Mouse (Mus musculus) forebrain, embryonic 11.5 days (tissue): ENCODE measurements around the gene Coro2a. TPM values are rescaled to one million over a fixed set of nuclear protein-coding genes. Genes with fewer than 3 reads are reported as not detected.
"Not testable (repeated sequence)": the region's sequence is repeated elsewhere in the genome, so short reads cannot be mapped to it uniquely, and the experiment has no call there.

Experiments
- ATAC-seq: fragments of 200-750 bp; cut with Nextera tagmentation; replicated peaks from 2 replicates; pipeline ENCODE4 v1.8.0; 2017; ENCODE audit warnings: moderate TSS enrichment; ENCODE audit not compliant: low FRiP score
- DNase-seq: peaks from one replicate; pipeline ENCODE4 v3.0.0-alpha.2; 2017; ENCODE audit warnings: low spot score
- H3K27ac ChIP-seq: fragments of 300-500 bp; sonication (generic); 2 replicates; pipeline ENCODE4 v1.5.1; 2014; ENCODE audit warnings: low read depth, low read length
- H3K27me3 ChIP-seq: fragments of 300-500 bp; sonication (generic); 2 replicates; pipeline ENCODE4 v1.6.1; 2014; ENCODE audit warnings: mild to moderate bottlenecking, low read length, mixed read lengths; ENCODE audit not compliant: control insufficient read depth, insufficient read depth
- H3K36me3 ChIP-seq: fragments of 300-500 bp; sonication (generic); 2 replicates; pipeline ENCODE4 v1.6.1; 2014; ENCODE audit warnings: mild to moderate bottlenecking, low read length, moderate library complexity, mixed read lengths; ENCODE audit not compliant: control insufficient read depth, insufficient read depth
- H3K4me1 ChIP-seq: fragments of 300-500 bp; sonication (generic); replicated peaks from 2 replicates; pipeline ENCODE4 v1.6.1; 2014; ENCODE audit warnings: low read length, mixed read lengths; ENCODE audit not compliant: control insufficient read depth, insufficient read depth
- H3K4me2 ChIP-seq: fragments of 300-500 bp; sonication (generic); 2 replicates; pipeline ENCODE4 v1.6.1; 2014; ENCODE audit warnings: low read depth, mild to moderate bottlenecking, low read length, moderate library complexity, mixed read lengths; ENCODE audit not compliant: severe bottlenecking
- H3K4me3 ChIP-seq: fragments of 300-500 bp; sonication (generic); 2 replicates; pipeline ENCODE4 v1.5.1; 2014; ENCODE audit warnings: low read depth, low read length
- H3K9ac ChIP-seq: fragments of 300-500 bp; sonication (generic); 2 replicates; pipeline ENCODE4 v1.6.1; 2014; ENCODE audit warnings: low read length
- H3K9me3 ChIP-seq: fragments of 300-500 bp; sonication (generic); 2 replicates; pipeline ENCODE4 v1.6.1; 2016; ENCODE audit warnings: low read length, mixed read lengths; ENCODE audit not compliant: control insufficient read depth
- WGBS: fragments of 180-500 bp; shearing (Covaris S2); extraction: QIAGEN DNeasy Blood & Tissue Kit; methylation state at CpG from one replicate; pipeline ENCODE4 v1.1.7; 2014; 5-methylcytosine and 5-hydroxymethylcytosine counted together
- polyA plus RNA-seq: library from polyadenylated mRNA; unstranded; fragments of >200 nt; fragmentation: Nextera tagmentation; extraction: Ambion mirVana; gene quantifications from 2 replicates; pipeline ENCODE4 v1.2.1, GENCODE M21; 2014

Gene Coro2a
- 2.5 and 2.8 TPM in 2 replicates for polyA plus RNA-seq

DNA sequence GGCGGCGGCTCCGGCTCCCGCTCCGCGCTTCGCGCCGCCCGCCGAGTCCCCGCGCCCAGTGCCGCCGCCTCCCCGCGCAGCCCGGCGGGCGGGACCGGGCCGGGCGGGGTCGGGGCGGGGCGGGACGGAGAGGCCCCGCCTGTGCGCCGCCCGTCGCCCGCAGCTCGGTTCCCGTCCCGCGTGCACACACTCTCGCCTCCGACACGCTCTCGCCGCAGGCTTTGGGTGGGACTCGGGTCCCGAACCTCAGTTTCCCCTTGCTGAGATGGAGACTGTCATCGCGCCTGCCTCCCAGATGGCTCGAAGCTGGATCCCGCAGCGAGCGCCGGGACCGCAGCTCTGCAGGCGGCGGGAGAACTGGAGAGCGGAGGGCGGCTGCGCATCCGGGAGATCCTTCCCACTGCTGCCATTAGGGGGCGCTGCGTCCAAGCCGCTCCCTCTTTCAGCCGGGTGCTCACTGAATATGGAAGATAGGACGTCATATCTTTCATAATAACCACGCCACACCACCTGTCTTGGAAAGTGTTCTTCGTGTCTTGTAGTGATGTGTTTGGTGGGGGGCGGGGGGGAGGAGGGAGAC, at the start of gene Coro2a:
Coro2a (minus strand) TSS at position 359 of the 580 bp plus-strand sequence.
- Histone ChIP-seq H3K4me2 (peak within 1 kb of the TSS; percentile 97), H3K27ac (no peak within 1 kb of the TSS), H3K36me3 (no peaks in the 10 kb centered on the region), H3K4me3 (peak within 1 kb of the TSS; percentile 56), H3K4me1 (no peaks in the 10 kb centered on the region; the same call in 1 of the 2 replicates), H3K27me3 (peaks cover 16% of the 10 kb centered on the region), H3K9ac (peak within 1 kb of the TSS; percentile 61), H3K9me3 (no peaks in the 10 kb centered on the region)
- peak; percentile 93 for DNase-seq
- ATAC-seq: peak; percentile 70
- under 1% methylated on average over 44 of the region's 66 CpGs for WGBS

GRCm38 (mm10) chr4:46650086-46650753, 48.2 kb upstream of the Coro2a start, which contains the start of gene Tbc1d2:
TSS of gene Tbc1d2 (minus strand) at chr4:46650209.
- ATAC-seq: peak; percentile 94
- H3K4me3 ChIP-seq: peak within 1 kb of the TSS; percentile 72
- H3K36me3 ChIP-seq: no peaks in the 10 kb centered on the region
- peak within 1 kb of the TSS; percentile 94 for H3K4me2 ChIP-seq
- peak within 1 kb of the TSS; percentile 57; the same call in 1 of the 2 replicates for H3K27ac ChIP-seq
- H3K9ac ChIP-seq: peak within 1 kb of the TSS; percentile 85
- H3K4me1 ChIP-seq: peaks cover 7% of the 10 kb centered on the region; the same call in 1 of the 2 replicates
- peak; percentile 96 for DNase-seq
- H3K27me3 ChIP-seq: peaks cover 17% of the 10 kb centered on the region
- no peaks in the 10 kb centered on the region for H3K9me3 ChIP-seq
- under 1% methylated on average over 67 of the region's 69 CpGs for WGBS

- no peak for ATAC-seq
- Histone ChIP-seq H3K27ac (no peak overlapping the region), H3K4me1 (peaks cover 7% of the 10 kb centered on the region; the same call in 1 of the 2 replicates), H3K36me3 (no peaks in the 10 kb centered on the region), H3K27me3 (peaks cover 17% of the 10 kb centered on the region), H3K9ac (no peak overlapping the region), H3K4me2 (0 out of 2 replicates have a peak overlapping the region, but pooled peaks have one; percentile 94), H3K4me3 (peak overlapping the region; percentile 72), H3K9me3 (no peaks in the 10 kb centered on the region)
- no peak for DNase-seq
- WGBS: 56% methylated on average over 4 of the region's 4 CpGs
Measured at GRCm38 (mm10) chr4:46649161-46649560, 47.2 kb upstream of the Coro2a start.

DNA sequence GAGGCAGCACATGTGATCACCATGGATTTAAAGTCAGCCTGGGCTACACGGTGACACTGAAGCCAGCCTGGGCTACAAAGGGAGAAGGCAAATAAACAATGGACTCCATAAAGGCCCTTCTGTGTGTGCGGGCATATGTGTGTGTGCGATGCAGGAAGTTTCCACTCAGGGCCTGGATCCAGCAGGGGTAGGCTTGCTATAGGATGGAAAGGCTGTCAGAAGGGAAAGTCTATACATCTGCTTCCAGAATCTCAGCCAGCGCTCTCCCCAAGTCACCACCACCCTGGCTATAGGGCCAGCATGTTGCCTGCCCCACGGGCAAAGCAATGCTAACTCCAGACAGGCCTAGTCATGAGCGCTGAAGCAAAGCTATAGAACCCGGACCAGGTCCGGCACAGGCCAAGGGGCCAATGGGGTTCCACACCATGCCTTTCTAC, 41.7 kb upstream of the Coro2a start:
- no peak for DNase-seq
- Histone ChIP-seq H3K27ac (no peak overlapping the region), H3K36me3 (no peaks in the 10 kb centered on the region), H3K4me3 (no peak overlapping the region), H3K9me3 (no peaks in the 10 kb centered on the region), H3K4me2 (no peak overlapping the region), H3K9ac (no peak overlapping the region), H3K27me3 (peaks cover 5% of the 10 kb centered on the region), H3K4me1 (no peaks in the 10 kb centered on the region)
- ATAC-seq: no peak
- 85% methylated on average over 8 of the region's 8 CpGs for WGBS

DNA sequence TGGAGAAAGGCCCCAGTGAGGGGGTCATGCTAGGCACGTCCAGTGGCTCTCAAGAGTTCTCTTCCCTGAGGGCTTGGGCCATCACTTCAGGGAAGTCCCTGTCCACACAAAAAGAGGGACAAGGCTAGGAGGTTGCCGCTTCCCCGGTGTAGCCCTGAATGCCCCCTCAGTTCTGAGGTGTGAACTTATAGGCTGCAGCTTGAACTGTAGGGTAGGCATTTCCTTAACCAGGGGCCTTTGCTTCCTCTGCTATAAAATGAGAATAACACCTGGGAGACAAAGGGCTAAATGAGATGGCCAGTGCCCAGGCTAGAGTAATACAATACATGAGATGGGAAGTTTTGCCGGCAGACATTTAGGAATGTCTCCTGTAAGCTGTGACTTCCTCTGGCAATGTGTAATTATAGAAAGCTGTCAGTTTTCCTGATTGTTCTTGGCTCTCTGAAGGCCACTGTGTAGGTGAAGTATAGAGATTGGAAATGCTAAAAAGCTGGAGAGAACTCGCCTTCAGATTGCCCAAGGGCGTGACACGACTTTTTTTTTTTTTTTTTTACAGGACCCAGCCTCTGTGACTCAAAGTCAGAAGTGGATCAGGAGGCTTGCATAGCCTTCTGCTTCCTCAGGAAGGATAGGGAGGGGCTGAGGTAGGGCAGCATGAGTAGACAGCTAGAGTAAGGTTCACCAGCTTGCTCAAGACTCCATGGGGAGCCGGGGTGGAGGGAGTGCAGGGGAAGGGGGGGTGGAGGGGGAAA, 41.1 kb upstream of the Coro2a start:
- H3K27ac ChIP-seq: no peak overlapping the region

GRCm38 (mm10) chr4:46641283-46641682, 39.3 kb upstream of the Coro2a start:
- DNase-seq (no peak), ATAC-seq (no peak)
- H3K4me2 ChIP-seq: no peak overlapping the region

More for the DNA sequence above, 41.1 kb upstream of the Coro2a start:
- ATAC-seq: no peak
- Histone ChIP-seq H3K27me3 (peaks cover 1% of the 10 kb centered on the region; the same call in 1 of the 2 replicates), H3K4me1 (no peaks in the 10 kb centered on the region), H3K9me3 (no peaks in the 10 kb centered on the region), H3K4me3 (no peak overlapping the region), H3K4me2 (no peak overlapping the region), H3K9ac (no peak overlapping the region), H3K36me3 (no peaks in the 10 kb centered on the region)
- DNase-seq: no peak
- WGBS: 83% methylated on average over 8 of the region's 8 CpGs

DNA sequence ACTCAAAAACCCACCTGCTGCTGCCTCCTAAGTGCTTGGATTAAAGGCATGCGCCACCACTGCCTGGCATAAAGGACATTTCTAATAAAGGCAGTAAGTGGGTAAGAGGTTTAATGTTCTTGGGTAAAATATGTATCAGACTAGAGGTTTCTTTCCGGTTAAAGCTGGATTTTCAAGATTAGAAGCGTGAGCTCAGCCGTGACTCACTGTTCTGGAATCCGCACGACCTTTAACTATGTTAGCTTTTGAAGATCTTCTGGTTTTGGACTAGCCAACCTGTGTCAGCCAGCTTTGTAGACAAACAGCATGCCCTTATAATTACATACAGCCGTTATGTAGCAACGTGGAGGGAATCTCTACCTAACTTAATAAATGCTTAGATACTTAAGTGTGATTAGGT, 37.9 kb upstream of the Coro2a start:
- ATAC-seq: no peak
- no peak overlapping the region for H3K4me2 ChIP-seq
- no peak overlapping the region for H3K27ac ChIP-seq
- no peaks in the 10 kb centered on the region for H3K4me1 ChIP-seq
- no peak for DNase-seq
- H3K9ac ChIP-seq: no peak overlapping the region
- no peaks in the 10 kb centered on the region for H3K9me3 ChIP-seq
- WGBS: 84% methylated on average over 8 of the region's 8 CpGs
- no peaks in the 10 kb centered on the region for H3K36me3 ChIP-seq
- no peaks in the 10 kb centered on the region for H3K27me3 ChIP-seq
- no peak overlapping the region for H3K4me3 ChIP-seq

More at GRCm38 (mm10) chr4:46641283-46641682, 39.3 kb upstream of the Coro2a start:
- H3K4me3 ChIP-seq: no peak overlapping the region
- H3K4me1 ChIP-seq: no peaks in the 10 kb centered on the region
- WGBS: 42% methylated on average over 4 of the region's 4 CpGs
- H3K9me3 ChIP-seq: no peaks in the 10 kb centered on the region
- H3K27me3 ChIP-seq: no peaks in the 10 kb centered on the region
- no peak overlapping the region for H3K9ac ChIP-seq
- no peak overlapping the region for H3K27ac ChIP-seq
- H3K36me3 ChIP-seq: no peaks in the 10 kb centered on the region

GRCm38 (mm10) chr4:46637250-46637649, 35.2 kb upstream of the Coro2a start:
- H3K27ac ChIP-seq, ATAC-seq, DNase-seq, H3K4me1 ChIP-seq, H3K4me3 ChIP-seq, H3K4me2 ChIP-seq, H3K36me3 ChIP-seq, H3K27me3 ChIP-seq, H3K9me3 ChIP-seq, H3K9ac ChIP-seq: not testable (repeated sequence)
- WGBS: 93% methylated on average over 10 of the region's 10 CpGs
